Mouse (Mus musculus): ENCODE results near the gene Ddo. TPM values are rescaled to one million over a fixed set of nuclear protein-coding genes. Genes with fewer than 3 reads are reported as not detected.

The Ddo gene
- total RNA-seq, 2 experiments from 2014 or later, result 2.2 to 2.4 TPM

- intact Hi-C loops (cut with DNase I), result no loop called here
- DNase-seq, result no peak
These were observed 84.0 kb downstream of the Ddo start for GRCm38 (mm10) chr10:40713829-40714228.

DNA sequence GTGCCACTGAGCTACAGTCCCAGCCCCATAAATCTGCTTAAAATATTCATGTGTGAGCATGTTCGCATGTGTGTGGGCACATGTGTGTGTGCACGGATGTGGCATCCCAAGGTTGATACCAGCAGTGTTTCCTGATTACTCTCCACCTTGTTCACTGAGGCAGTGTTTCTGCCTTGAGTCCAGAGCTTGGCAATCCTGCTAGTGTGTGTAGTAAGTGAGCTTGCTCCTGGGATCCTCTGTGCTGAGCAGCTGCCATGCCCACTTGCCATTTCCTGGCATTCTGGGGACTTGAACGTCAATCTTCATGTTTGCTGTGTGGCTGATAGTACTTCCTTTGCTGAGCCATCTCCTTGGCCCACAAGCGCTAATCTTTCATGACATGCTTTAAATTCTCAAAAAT lies 85.3 kb downstream of the Ddo start:
- intact Hi-C loops (cut with DNase I), result no loop called here
- DNase-seq, result no peak

- DNase-seq, result peak; percentile 12
- intact Hi-C loops (cut with DNase I), result no loop called here
These were observed 86.5 kb downstream of the Ddo start for GRCm38 (mm10) chr10:40716296-40716695.

GRCm38 (mm10) chr10:40716713-40717112 lies 86.9 kb downstream of the Ddo start:
- intact Hi-C loops (cut with DNase I), result no loop called here
- no peak for DNase-seq

DNA sequence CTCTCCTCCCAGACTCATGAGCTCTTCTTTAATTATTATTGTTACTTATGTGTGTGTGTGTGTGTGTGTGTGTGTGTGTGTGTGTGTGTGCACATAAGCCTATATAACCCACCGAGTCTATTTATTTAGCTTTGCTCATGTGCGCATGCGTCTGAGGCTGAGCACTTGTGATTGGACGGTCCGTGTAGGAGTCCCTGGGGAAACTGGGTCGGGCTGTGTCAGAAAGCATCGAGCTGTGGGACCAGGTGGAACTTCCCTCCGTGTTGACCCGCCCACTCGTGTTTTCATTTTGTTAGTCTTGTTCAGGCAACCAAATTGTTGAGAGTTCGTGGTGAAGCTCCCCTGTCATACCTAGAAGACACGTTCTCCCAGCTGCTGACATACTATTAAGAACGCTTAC lies 88.6 kb downstream of the Ddo start:
- intact Hi-C loops (cut with DNase I), result no loop called here
- DNase-seq, result no peak

DNA sequence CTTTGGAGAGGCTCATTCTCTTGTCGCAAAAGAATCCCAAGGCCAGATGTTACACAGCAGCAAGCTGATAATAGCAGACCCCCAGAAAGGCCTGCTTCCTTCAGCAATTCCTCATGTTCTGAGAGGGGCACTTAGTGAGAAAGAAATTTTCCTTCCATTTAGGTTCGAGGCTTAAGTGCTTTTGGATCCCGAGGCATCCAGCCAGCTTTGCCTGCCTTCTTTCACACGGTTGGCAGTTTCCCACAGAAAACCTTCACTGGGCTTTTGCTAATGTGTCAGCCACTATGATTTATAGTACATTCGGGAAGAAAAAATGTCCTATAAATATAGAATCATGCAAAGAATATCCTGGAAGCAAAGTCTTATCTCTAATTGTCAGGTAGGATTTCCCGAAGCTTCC lies 89.3 kb downstream of the Ddo start:
- no peak for DNase-seq
- intact Hi-C loops (cut with DNase I), result no loop called here

- intact Hi-C loops (cut with DNase I), result no loop called here
- no peak for DNase-seq
These were observed 91.1 kb downstream of the Ddo start for GRCm38 (mm10) chr10:40720883-40721282.

- no peak for DNase-seq
- intact Hi-C loops (cut with DNase I), result no loop called here
These were observed 94.5 kb downstream of the Ddo start for GRCm38 (mm10) chr10:40724342-40724741.

DNA sequence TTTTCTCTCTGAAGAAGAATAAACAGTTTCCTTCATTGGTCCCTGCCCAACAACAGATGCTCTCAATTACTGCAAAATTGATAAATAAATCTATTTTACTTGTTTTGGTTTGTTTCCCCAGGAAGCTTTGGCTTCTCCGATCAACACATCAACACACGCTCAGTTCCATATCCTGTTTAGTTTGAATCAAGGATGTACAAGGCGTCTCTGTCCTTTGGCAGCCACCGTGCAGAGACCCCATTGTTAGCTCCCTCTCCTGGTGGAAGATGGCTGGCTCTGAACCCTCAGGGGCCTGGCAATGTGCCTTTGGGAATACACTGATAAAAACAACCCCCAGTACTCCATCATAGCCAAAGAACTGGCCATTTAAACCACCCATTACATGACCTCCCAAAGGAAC lies 95.3 kb downstream of the Ddo start:
- intact Hi-C loops (cut with DNase I), result no loop called here
- peak; percentile 50 for DNase-seq

DNA sequence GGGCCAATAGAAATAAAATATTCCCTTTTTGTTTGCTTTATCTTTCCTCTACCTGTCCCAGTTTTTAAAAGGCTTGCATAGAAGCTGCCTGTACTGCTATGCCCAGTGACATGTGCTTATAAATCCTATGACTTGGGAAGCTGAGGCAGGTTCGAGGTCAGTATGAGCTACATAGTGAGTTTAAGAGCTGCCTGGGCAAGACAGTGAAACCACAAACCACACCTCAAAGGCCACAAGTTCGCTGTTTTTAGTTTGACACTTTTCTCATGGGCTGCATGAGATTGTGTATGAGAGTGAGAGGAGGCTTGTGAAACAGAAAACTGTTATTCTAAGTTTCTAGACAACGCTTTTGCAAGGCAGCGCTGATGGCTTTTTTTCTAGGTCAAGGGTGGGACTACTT lies 95.7 kb downstream of the Ddo start:
- intact Hi-C loops (cut with DNase I), result no loop called here
- no peak for DNase-seq

DNA sequence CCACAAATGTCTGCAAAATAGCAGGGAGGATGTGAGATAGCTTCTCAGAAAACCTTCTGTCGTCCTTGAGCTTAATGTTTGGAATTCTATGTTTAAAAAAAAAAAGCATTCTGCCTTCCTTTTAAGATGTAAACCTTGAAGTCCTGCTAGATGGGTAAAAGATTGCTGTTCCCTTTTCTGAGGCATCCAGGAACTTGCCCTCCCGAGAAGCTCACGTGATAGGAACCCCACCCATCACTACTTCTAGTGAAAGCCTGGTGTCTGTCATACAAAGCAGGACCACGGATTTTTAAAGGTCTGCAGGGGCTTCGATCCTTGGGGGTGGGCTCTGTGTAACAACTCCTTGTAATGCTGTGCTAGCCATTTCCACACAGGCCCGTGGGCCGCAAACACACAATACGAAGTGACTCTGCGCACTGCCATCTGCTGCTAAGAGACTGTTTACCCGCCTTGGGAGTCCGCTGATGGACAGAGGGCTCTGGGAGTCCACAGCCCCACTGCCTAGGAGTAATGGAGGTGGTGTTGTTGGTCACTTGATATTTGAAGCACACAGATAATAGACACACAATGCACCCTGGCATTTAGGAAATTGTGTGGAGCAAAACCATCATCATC lies 96.6 kb downstream of the Ddo start:
- intact Hi-C loops (cut with DNase I), result no loop called here
- DNase-seq, result no peak

GRCm38 (mm10) chr10:40726989-40727388 lies 97.2 kb downstream of the Ddo start:
- DNase-seq, result no peak
- intact Hi-C loops (cut with DNase I), result no loop called here

GRCm38 (mm10) chr10:40730200-40730599 lies 100.4 kb downstream of the Ddo start:
- no peak for DNase-seq
- intact Hi-C loops (cut with DNase I), result no loop called here

Other genes starting within 250 kb of the Ddo start
- not detected for gene Slc22a16, start 59.7 kb upstream of the Ddo start, total RNA-seq (2021)
- 1 to 10 TPM in 1 of 2 experiments, under 1 TPM in 1; 0.50 to 1.3 TPM for gene Mettl24, start 53.3 kb downstream of the Ddo start, total RNA-seq (2021)

Data from left cerebral cortex, postnatal 4 days (tissue).